ENCODE assay signal across 8 mouse cellular contexts in genomic region chr15:97907801-97908751, GRCm38 (mm10). TPM values are rescaled to one million over a fixed set of nuclear protein-coding genes. Genes with fewer than 3 reads are reported as not detected.
DNase-seq lines count a peak whose midpoint lies in the region; ATAC-seq and TF ChIP-seq lines count a peak whose summit lies in the region.

No protein-coding gene starts in this region.

- peak overlapping the region; percentile 92 for H3K4me2 ChIP-seq in kidney, embryonic 14.5 days (replicated peaks; ENCODE audit: low read depth, low read length)

- ATAC-seq in kidney, embryonic 14.5 days (ENCODE audit: low FRiP score, low TSS enrichment) = peak; percentile 91
- no peak for ATAC-seq in cerebellum, adult (ENCODE audit: insufficient number of reproducible peaks, low FRiP score, low TSS enrichment)

- no peaks in the 10 kb centered on the region for H3K36me3 ChIP-seq in kidney, embryonic 14.5 days (ENCODE audit: control insufficient read depth, insufficient read depth, low read length)

- H3K4me1 ChIP-seq in kidney, embryonic 14.5 days (ENCODE audit: control insufficient read depth, insufficient read depth, low read length) = peaks cover 17% of the 10 kb centered on the region

- intact Hi-C loops in left cerebral cortex, adult 2 months (cut with DNase I) = no loop called here

- TF ChIP-seq CTCF in left cerebral cortex, adult 2 months (IDR thresholded peaks at IDR 0.05) = no peak

- H3K4me3 ChIP-seq in left cerebral cortex, adult 2 months = peak overlapping the region; percentile 37
- H3K4me3 ChIP-seq in kidney, embryonic 14.5 days (ENCODE audit: low read length) = peak overlapping the region; percentile 51

- peak overlapping the region; percentile 52; the same call in 1 of the 2 replicates for H3K9ac ChIP-seq in kidney, embryonic 14.5 days (ENCODE audit: low read depth, low read length)

- peaks cover 18% of the 10 kb centered on the region for H3K27me3 ChIP-seq in kidney, embryonic 14.5 days (ENCODE audit: control insufficient read depth, insufficient read depth, low read length)

- WGBS in kidney, embryonic 14.5 days = 1% methylated on average over 59 of the region's 59 CpGs

- no peak for DNase-seq in left cerebral cortex, adult 2 months (ENCODE audit: extremely low spot score in 1 of 2, low spot score in 2 of 2)
- no peak for DNase-seq in left cerebral cortex, adult 9 months (ENCODE audit: low spot score in 2 of 2)
- peak; percentile 84 for DNase-seq in embryo, embryonic 11 days
- DNase-seq in heart, adult 9 months (ENCODE audit: low spot score in 2 of 2) = peak; percentile 15 to 23
- DNase-seq in lung, postnatal 36 days = peak; percentile 58
- DNase-seq in retina, embryonic 14.5 days (ENCODE audit: low spot score) = peak; percentile 71

- H3K9me3 ChIP-seq in kidney, embryonic 14.5 days (ENCODE audit: control insufficient read depth, low read length) = no peaks in the 10 kb centered on the region

- H3K27ac ChIP-seq in left cerebral cortex, adult 2 months = no peak overlapping the region
- H3K27ac ChIP-seq in kidney, embryonic 14.5 days (ENCODE audit: low read depth, low read length) = no peak overlapping the region

RNA-seq across cellular contexts. Expression of gene Vdr, which starts 2.4 kb away (rescaled TPM):
- under 1 TPM; 0.32 to 0.79 TPM for total RNA-seq in left cerebral cortex, adult 2 months (2021)
- polyA plus RNA-seq in kidney, embryonic 14.5 days (2014; fragmentation: Nextera tagmentation; extraction: Ambion mirVana) = 1.4 and 2.8 TPM in 2 replicates

RNA-seq across cellular contexts. Expression of gene Tmem106c, which starts 55.9 kb away (rescaled TPM):
- total RNA-seq in left cerebral cortex, adult 2 months (2021) = 10 to 100 TPM; 26.6 to 31.7 TPM
- polyA plus RNA-seq in kidney, embryonic 14.5 days (2014; fragmentation: Nextera tagmentation; extraction: Ambion mirVana) = 40.9 and 44.9 TPM in 2 replicates

Comparison
In these comparisons a context has a peak if more than half of its experiments do, and no peak if none do; other contexts are left out.
1. DNase-seq: peak in embryo, embryonic 11 days (single experiment), heart, adult 9 months (2 of 2), lung, postnatal 36 days (single experiment) and retina, embryonic 14.5 days (single experiment); none in left cerebral cortex, adult 2 months (0 of 2) and left cerebral cortex, adult 9 months (0 of 2).